28 mouse cellular contexts compared by ENCODE assay signal in genomic region chr2:30207886-30208285, GRCm38 (mm10). TPM values are rescaled to one million over a fixed set of nuclear protein-coding genes. Genes with fewer than 3 reads are reported as not detected.
A peak's percentile ranks its signal among the peaks of the same experiment; 100 is the strongest.
DNase-seq lines count a peak whose midpoint lies in the region; ATAC-seq and TF ChIP-seq lines count a peak whose summit lies in the region.
"Had no signal": no experiment of that assay in that cellular context is flagged by ENCODE, and none has a peak within 500 bp of the region (broad histone marks: within the 10 kb centered on the region; RNA-seq: fewer than 3 reads in every experiment).

No protein-coding gene starts in this region.

- H3K4me3 ChIP-seq in gastrocnemius, adult 2 months, result no peak overlapping the region
- no peak overlapping the region for H3K4me3 ChIP-seq in heart, embryonic 11.5 days (ENCODE audit: low read depth, low read length)
- H3K4me3 ChIP-seq: embryonic facial prominence, embryonic 13.5 days; embryonic facial prominence, embryonic 15.5 days; erythroblast, embryonic 14.5 days; forebrain, embryonic 10.5 days; forebrain, embryonic 12.5 days had no signal

- no peaks in the 10 kb centered on the region for H3K36me3 ChIP-seq in heart, embryonic 11.5 days (ENCODE audit: control insufficient read depth, insufficient read depth, low read length)
- H3K36me3 ChIP-seq: embryonic facial prominence, embryonic 13.5 days; embryonic facial prominence, embryonic 15.5 days; forebrain, embryonic 10.5 days; forebrain, embryonic 12.5 days had no signal

- DNase-seq in gastrocnemius, adult 2 months, result peak; percentile 3
- no peak for DNase-seq in gastrocnemius, adult 8-10 months (ENCODE audit: low spot score in 2 of 2)
- no peak for DNase-seq in heart, postnatal 14 days
- DNase-seq in adipocyte (ENCODE audit: low spot score), result peak; percentile 11
- DNase-seq: adrenal gland, adult 2 months; adrenal gland, postnatal 10 days; adrenal gland, postnatal 25 days; B cell, adult 2 months; cerebellum, adult 11 months; cerebellum, adult 18-20 months; cerebellum, adult 8-10 months; cerebellum, adult 9-11 months; cerebellum, postnatal 14 days; cerebellum, postnatal 36 days; embryo, embryonic 11 days had no signal

- no peak overlapping the region for H3K27ac ChIP-seq in gastrocnemius, adult 2 months
- no peak overlapping the region for H3K27ac ChIP-seq in heart, embryonic 11.5 days (ENCODE audit: low read depth, low read length)
- H3K27ac ChIP-seq: embryonic facial prominence, embryonic 13.5 days; embryonic facial prominence, embryonic 15.5 days; forebrain, embryonic 10.5 days; forebrain, embryonic 12.5 days had no signal

- H3K9me3 ChIP-seq in heart, embryonic 11.5 days (replicated peaks; ENCODE audit: control insufficient read depth, low read length), result no peaks in the 10 kb centered on the region
- H3K9me3 ChIP-seq: embryonic facial prominence, embryonic 13.5 days; embryonic facial prominence, embryonic 15.5 days; forebrain, embryonic 10.5 days; forebrain, embryonic 12.5 days; G1E had no signal

- 62% methylated on average over 5 of the region's 5 CpGs for WGBS in heart, embryonic 11.5 days (ENCODE audit: insufficient replicate concordance)

- intact Hi-C loops in gastrocnemius, adult 2 months (cut with DNase I), result no loop called here
- intact Hi-C loops in heart, postnatal 14 days (cut with DNase I), result loop anchor here (2.0 kb wide), 1 partner anchor 31 kb away; no protein-coding TSS in a partner anchor

- ATAC-seq in heart, embryonic 11.5 days (replicated peaks; ENCODE audit: insufficient number of reproducible peaks, low FRiP score, low TSS enrichment), result no peak
- ATAC-seq: activated CD4-positive, CD25-positive, alpha-beta regulatory T cell, adult 4 months; CD4-positive, CD25-positive, alpha-beta regulatory T cell, adult 4 months; forebrain, embryonic 14.5 days; forebrain, embryonic 16.5 days; Patski had no signal

- 0 out of 2 replicates have a peak overlapping the region, but pooled peaks have one; percentile 5 for H3K9ac ChIP-seq in heart, embryonic 11.5 days (ENCODE audit: low read depth, low read length)
- H3K9ac ChIP-seq: embryonic facial prominence, embryonic 15.5 days; forebrain, embryonic 12.5 days had no signal

- H3K4me1 ChIP-seq in heart, embryonic 11.5 days (ENCODE audit: control insufficient read depth, insufficient read depth, low read length), result peaks cover 4% of the 10 kb centered on the region

- no peaks in the 10 kb centered on the region for H3K27me3 ChIP-seq in heart, embryonic 11.5 days (ENCODE audit: control insufficient read depth, insufficient read depth, low read length)
- H3K27me3 ChIP-seq: embryonic facial prominence, embryonic 13.5 days; embryonic facial prominence, embryonic 15.5 days; forebrain, embryonic 12.5 days; Patski had no signal

- H3K4me2 ChIP-seq in heart, embryonic 11.5 days, result no peak overlapping the region
- H3K4me2 ChIP-seq: embryonic facial prominence, embryonic 13.5 days; embryonic facial prominence, embryonic 15.5 days; forebrain, embryonic 12.5 days had no signal

- TF ChIP-seq CTCF in gastrocnemius, adult 2 months (IDR thresholded peaks at IDR 0.05), result no peak

RNA-seq across cellular contexts. Expression of gene Kyat1, which starts 2.2 kb away (rescaled TPM):
- total RNA-seq in gastrocnemius, adult 2 months (2021), result 10 to 100 TPM; 23.4 to 30.3 TPM
- 10 to 100 TPM; 23.0 to 28.7 (median 26.8) TPM for total RNA-seq in gastrocnemius, adult 8-10 months (2022)
- 13.6 and 15.5 TPM in 2 replicates for polyA plus RNA-seq in heart, embryonic 11.5 days (2014; fragmentation: Nextera tagmentation; extraction: Ambion mirVana)
- total RNA-seq in heart, postnatal 14 days (2021), result 10 to 100 TPM; 48.4 to 49.2 TPM

RNA-seq across cellular contexts. Expression of gene Spout1, which starts 29.6 kb away (rescaled TPM):
- total RNA-seq in gastrocnemius, adult 2 months (2021), result 1 to 10 TPM; 4.2 to 4.5 TPM
- 1 to 10 TPM; 3.4 to 5.1 (median 4.3) TPM for total RNA-seq in gastrocnemius, adult 8-10 months (2022)
- polyA plus RNA-seq in heart, embryonic 11.5 days (2014; fragmentation: Nextera tagmentation; extraction: Ambion mirVana), result 41.2 and 43.4 TPM in 2 replicates
- 1 to 10 TPM; 5.9 to 6.3 TPM for total RNA-seq in heart, postnatal 14 days (2021)

RNA-seq across cellular contexts. Expression of gene Lrrc8a, which starts 29.6 kb away (rescaled TPM):
- 10 to 100 TPM; 19.6 to 37.9 TPM for total RNA-seq in gastrocnemius, adult 2 months (2021)
- 10 to 100 TPM; 13.2 to 20.1 (median 15.3) TPM for total RNA-seq in gastrocnemius, adult 8-10 months (2022)
- polyA plus RNA-seq in heart, embryonic 11.5 days (2014; fragmentation: Nextera tagmentation; extraction: Ambion mirVana), result 38.1 and 46.9 TPM in 2 replicates
- total RNA-seq in heart, postnatal 14 days (2021), result 10 to 100 TPM; 90.1 to 90.5 TPM

RNA-seq across cellular contexts. Expression of gene Gm28035, which starts 32.5 kb away (rescaled TPM):
- 1 to 10 TPM; 1.1 to 1.4 TPM for total RNA-seq in gastrocnemius, adult 2 months (2021)
- under 1 TPM in 3 of 4 experiments, not detected in 1; 0.22 to 0.78 (median 0.40) TPM for total RNA-seq in gastrocnemius, adult 8-10 months (2022)
- polyA plus RNA-seq in heart, embryonic 11.5 days (2014; fragmentation: Nextera tagmentation; extraction: Ambion mirVana), result 0.49 TPM in 1 of 2 replicates, not detected in the other
- total RNA-seq in heart, postnatal 14 days (2021), result 1 to 10 TPM; 4.1 to 4.6 TPM
- total RNA-seq: common myeloid progenitor, adult 5-6 weeks had no signal
- polyA plus RNA-seq: activated CD4-positive, CD25-positive, alpha-beta regulatory T cell, adult 4 months; erythroblast, embryonic 14.5 days had no signal

RNA-seq across cellular contexts. Expression of gene Endog, which starts 36.6 kb away (rescaled TPM):
- total RNA-seq in gastrocnemius, adult 2 months (2021), result 10 to 100 TPM; 50.8 to 67.6 TPM
- 10 to 100 TPM; 50.3 to 59.4 (median 56.9) TPM for total RNA-seq in gastrocnemius, adult 8-10 months (2022)
- polyA plus RNA-seq in heart, embryonic 11.5 days (2014; fragmentation: Nextera tagmentation; extraction: Ambion mirVana), result 30.0 and 33.4 TPM in 2 replicates
- 10 to 100 TPM; 74.1 to 78.0 TPM for total RNA-seq in heart, postnatal 14 days (2021)

Comparison
In these comparisons a context has a peak if more than half of its experiments do, and no peak if none do; other contexts are left out.
1. DNase-seq: peak in gastrocnemius, adult 2 months (single experiment) and adipocyte (single experiment); none in gastrocnemius, adult 8-10 months (0 of 2) and heart, postnatal 14 days (0 of 2).